Mouse (Mus musculus) liver, embryonic 11.5 days (tissue): ENCODE measurements around the gene Cers6. TPM values are rescaled to one million over a fixed set of nuclear protein-coding genes. Genes with fewer than 3 reads are reported as not detected.

Source experiments
- ATAC-seq: fragments of 200-750 bp; cut with Nextera tagmentation; replicated peaks from 2 replicates; pipeline ENCODE4 v1.8.0; 2017; ENCODE audit warnings: moderate number of reproducible peaks, mild to moderate bottlenecking, moderate TSS enrichment, moderate library complexity; ENCODE audit not compliant: low FRiP score
- DNase-seq: peaks from one replicate; pipeline ENCODE4 v3.0.0-alpha.2; 2017; ENCODE audit warnings: low spot score
- H3K27ac ChIP-seq: fragments of 300-500 bp; sonication (generic); 2 replicates; pipeline ENCODE4 v1.5.1; 2014; ENCODE audit warnings: mild to moderate bottlenecking, low read depth, low read length, control low read depth
- H3K27me3 ChIP-seq: fragments of 300-500 bp; sonication (generic); replicated peaks from 2 replicates; pipeline ENCODE4 v1.6.1; 2014; ENCODE audit warnings: low read length, mixed read lengths; ENCODE audit not compliant: control insufficient read depth, insufficient read depth
- H3K36me3 ChIP-seq: fragments of 300-500 bp; sonication (generic); 2 replicates; pipeline ENCODE4 v1.6.1; 2014; ENCODE audit warnings: mild to moderate bottlenecking, low read length, moderate library complexity, mixed read lengths; ENCODE audit not compliant: control insufficient read depth, insufficient read depth
- H3K4me1 ChIP-seq: fragments of 300-500 bp; sonication (generic); replicated peaks from 2 replicates; pipeline ENCODE4 v1.6.1; 2014; ENCODE audit warnings: low read length, mixed read lengths; ENCODE audit not compliant: control insufficient read depth, insufficient read depth
- H3K4me2 ChIP-seq: fragments of 300-500 bp; sonication (generic); 2 replicates; pipeline ENCODE4 v1.6.1; 2014; ENCODE audit warnings: mild to moderate bottlenecking, control low read depth, moderate library complexity
- H3K4me3 ChIP-seq: fragments of 300-500 bp; sonication (generic); 2 replicates; pipeline ENCODE4 v1.5.1; 2014; ENCODE audit warnings: low read depth, low read length, control low read depth
- H3K9ac ChIP-seq: fragments of 300-500 bp; sonication (generic); 2 replicates; pipeline ENCODE4 v1.6.1; 2014; ENCODE audit warnings: low read depth, low read length, control low read depth
- H3K9me3 ChIP-seq: fragments of 300-500 bp; sonication (generic); 2 replicates; pipeline ENCODE4 v1.6.1; 2016; ENCODE audit warnings: low read length, inconsistent platforms, mixed read lengths; ENCODE audit not compliant: control insufficient read depth
- WGBS: fragments of 180-500 bp; shearing (Covaris S2); extraction: QIAGEN DNeasy Blood & Tissue Kit; methylation state at CpG from one replicate; pipeline ENCODE4 v1.1.7; 2014; 5-methylcytosine and 5-hydroxymethylcytosine counted together
- polyA plus RNA-seq: library from polyadenylated mRNA; unstranded; fragments of >200 nt; fragmentation: Nextera tagmentation; extraction: Ambion mirVana; gene quantifications from 2 replicates; pipeline ENCODE4 v1.2.1, GENCODE M21; 2014

The Cers6 gene
- polyA plus RNA-seq, 1 experiment from 2014 or later: 17.6 TPM

DNA sequence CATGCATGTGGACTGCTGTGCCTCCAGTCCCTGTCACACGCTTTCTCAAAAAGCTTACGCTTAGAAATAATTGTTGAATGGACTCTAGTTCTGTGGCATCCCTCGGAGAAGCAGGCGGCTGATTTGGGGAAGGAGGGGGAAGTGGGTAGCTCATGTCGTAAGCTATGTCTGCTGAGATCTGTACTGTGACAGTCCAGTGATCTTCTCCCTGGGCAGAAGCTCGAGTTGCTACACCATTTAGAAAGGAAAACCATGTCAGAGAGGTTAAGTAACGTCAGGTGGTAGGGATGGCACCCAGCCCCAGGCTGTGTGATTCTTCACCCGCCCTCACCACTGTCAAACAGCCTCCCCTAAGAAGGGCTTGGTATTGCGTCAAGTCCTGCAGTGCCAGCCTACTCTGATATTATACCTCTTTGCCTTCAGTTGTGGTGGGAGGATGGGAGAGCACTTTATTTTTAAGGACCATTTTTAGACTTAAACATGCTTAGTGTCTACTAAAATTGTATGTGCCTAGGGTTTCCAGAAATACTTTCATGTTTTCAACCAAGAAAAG, 154.0 kb downstream of the Cers6 start:
- Histone ChIP-seq H3K4me1 (no peaks in the 10 kb centered on the region), H3K9ac (no peak overlapping the region), H3K4me2 (no peak overlapping the region), H3K4me3 (no peak overlapping the region), H3K36me3 (no peaks in the 10 kb centered on the region), H3K27me3 (no peaks in the 10 kb centered on the region), H3K27ac (no peak overlapping the region), H3K9me3 (no peaks in the 10 kb centered on the region)
- WGBS: 74% methylated on average over 9 of the region's 9 CpGs
- no peak for DNase-seq
- ATAC-seq: no peak

DNA sequence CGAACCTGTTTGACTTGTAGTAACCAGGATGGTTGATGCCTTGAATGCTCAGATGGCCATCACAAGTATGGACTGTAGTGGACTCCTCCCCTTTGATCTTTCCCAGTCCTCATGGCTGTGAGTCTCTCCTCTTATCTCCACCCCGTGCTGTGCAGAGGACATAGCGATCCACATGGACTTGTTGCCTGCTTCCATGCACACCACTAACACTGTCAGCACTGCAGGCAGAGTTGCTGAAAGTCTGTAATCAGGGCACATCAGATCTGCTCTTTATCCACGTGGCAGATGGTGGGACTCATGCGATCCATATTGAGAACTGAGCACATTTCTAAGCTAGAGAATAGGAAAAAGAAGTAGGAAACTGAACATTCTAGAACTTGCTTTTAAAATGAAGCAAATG, 154.6 kb downstream of the Cers6 start:
- no peak overlapping the region for H3K9ac ChIP-seq
- H3K4me2 ChIP-seq: no peak overlapping the region
- no peak overlapping the region for H3K27ac ChIP-seq
- H3K9me3 ChIP-seq: no peaks in the 10 kb centered on the region
- H3K4me3 ChIP-seq: no peak overlapping the region
- 71% methylated on average over 5 of the region's 5 CpGs for WGBS
- no peaks in the 10 kb centered on the region for H3K27me3 ChIP-seq
- ATAC-seq (no peak), DNase-seq (no peak)
- H3K4me1 ChIP-seq: no peaks in the 10 kb centered on the region
- H3K36me3 ChIP-seq: no peaks in the 10 kb centered on the region

DNA sequence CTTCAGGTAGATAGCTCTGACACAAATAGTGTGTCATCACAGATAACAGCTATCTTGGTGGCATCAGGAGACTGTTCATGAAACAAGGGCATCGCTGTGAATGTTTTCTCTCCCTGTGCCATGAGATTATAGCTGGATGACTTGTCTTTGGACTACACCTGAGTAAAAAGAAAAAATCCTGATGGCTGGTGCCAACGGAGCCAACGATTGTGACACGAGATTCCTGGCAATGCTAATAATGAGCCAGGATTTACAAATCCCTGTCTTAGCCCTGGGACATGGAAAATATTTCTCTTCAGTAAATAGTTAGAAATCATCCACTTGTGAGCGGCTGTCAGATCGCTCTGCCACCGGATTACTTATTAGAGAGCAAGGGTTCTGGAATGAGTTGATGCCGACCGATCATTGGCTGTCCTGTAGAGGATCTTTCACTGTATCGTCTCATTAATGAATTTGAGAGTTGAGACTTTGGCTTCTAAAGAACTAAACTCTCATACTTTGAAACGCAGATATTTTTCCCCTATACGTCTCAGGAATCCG, 157.9 kb downstream of the Cers6 start:
- Histone ChIP-seq H3K4me1 (no peaks in the 10 kb centered on the region), H3K9ac (no peak overlapping the region), H3K4me3 (no peak overlapping the region), H3K9me3 (no peaks in the 10 kb centered on the region), H3K4me2 (no peak overlapping the region), H3K27me3 (no peaks in the 10 kb centered on the region), H3K27ac (no peak overlapping the region), H3K36me3 (no peaks in the 10 kb centered on the region)
- ATAC-seq (no peak), DNase-seq (no peak)
- 85% methylated on average over 13 of the region's 13 CpGs for WGBS

DNA sequence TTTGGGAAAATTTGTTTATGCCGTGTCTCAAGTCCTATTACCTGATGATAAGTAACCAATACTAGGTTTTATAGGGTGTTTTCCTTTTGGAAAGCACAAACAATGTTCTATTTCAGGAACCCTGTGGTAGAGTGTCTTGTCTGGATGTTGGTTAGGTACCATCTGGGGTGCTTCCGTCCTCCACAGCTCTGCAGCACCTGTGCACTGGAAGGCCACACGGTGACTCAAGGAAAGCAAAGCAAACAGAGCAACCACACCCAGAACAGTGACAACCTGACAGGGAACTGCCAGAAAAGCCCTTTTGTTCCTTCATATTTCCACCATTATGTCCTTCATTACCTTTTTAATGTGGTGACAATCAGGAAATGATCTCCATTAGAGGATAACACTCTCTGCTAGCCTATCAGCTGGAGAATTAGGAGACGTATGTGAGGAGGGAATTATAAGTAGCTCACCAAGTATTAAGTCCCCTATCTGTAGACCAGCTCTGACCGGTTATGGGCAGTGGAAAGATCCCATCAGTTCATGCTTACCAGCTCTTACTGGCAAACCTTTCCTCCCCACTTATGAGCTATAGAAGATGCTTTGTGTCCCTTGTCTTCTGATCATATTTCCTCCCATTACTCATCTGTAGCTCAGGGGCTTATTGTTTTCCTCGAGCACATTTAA, 158.7 kb downstream of the Cers6 start:
- Histone ChIP-seq H3K4me1 (no peaks in the 10 kb centered on the region), H3K9ac (no peak overlapping the region), H3K27ac (no peak overlapping the region), H3K27me3 (no peaks in the 10 kb centered on the region), H3K4me3 (no peak overlapping the region), H3K9me3 (no peaks in the 10 kb centered on the region), H3K36me3 (no peaks in the 10 kb centered on the region), H3K4me2 (no peak overlapping the region)
- ATAC-seq (no peak), DNase-seq (no peak)
- 80% methylated on average over 6 of the region's 6 CpGs for WGBS

DNA sequence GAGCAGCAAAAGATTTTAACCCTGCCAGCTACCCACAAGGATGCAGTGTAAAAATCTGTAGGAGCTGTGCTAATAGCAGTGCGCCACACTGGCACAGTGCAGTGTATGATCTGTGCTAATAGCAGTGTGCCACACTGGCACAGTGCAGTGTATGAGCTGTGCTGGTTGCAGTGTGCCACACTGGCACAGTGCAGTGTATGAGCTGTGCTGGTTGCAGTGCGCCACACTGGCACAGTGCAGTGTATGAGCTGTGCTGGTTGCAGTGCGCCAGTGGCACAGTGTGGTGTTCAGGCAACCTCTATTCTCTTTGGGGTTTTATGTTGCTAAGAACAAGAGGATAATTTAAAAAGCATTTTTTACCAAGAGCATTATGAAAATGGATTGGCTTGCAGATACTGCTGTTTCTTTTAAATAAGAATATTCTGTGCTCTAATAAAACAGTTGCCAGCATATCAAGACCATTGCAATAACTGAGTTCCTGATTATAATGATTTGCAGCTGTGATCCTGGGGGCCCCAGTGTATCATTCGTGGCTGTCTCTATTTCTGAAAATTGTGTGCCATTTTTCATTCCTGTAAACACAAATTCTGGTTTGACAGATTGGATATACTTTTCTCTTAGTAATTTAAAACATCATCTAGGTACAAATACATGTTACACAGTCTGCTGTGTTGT, 159.5 kb downstream of the Cers6 start:
- Histone ChIP-seq H3K4me2 (no peak overlapping the region), H3K27ac (no peak overlapping the region), H3K9me3 (no peaks in the 10 kb centered on the region), H3K9ac (no peak overlapping the region), H3K4me1 (no peaks in the 10 kb centered on the region), H3K36me3 (no peaks in the 10 kb centered on the region), H3K4me3 (no peak overlapping the region), H3K27me3 (no peaks in the 10 kb centered on the region)
- ATAC-seq (no peak), DNase-seq (no peak)
- WGBS: 80% methylated on average over 4 of the region's 4 CpGs

DNA sequence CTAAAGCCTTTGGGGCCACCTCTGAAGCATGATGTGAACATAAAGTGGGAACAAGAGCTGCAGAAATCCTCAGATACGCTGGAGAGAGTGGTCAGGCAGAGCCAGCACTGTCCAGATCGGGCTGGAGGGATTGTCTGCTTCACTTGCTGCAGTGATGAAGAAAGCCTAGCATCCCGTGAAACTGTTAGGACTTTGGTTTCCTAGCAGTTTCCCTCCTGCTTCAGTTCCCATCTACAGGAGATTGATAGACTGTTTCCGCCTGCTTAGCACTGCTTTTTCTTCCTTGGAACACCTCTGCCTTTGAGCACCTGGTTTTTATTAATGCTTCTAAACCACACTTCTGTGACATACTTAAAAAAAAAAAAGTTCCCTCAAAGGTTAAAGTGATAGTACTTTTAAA, 160.3 kb downstream of the Cers6 start:
- no peak overlapping the region for H3K9ac ChIP-seq
- H3K4me2 ChIP-seq: no peak overlapping the region
- no peak overlapping the region for H3K27ac ChIP-seq
- H3K36me3 ChIP-seq: no peaks in the 10 kb centered on the region
- no peaks in the 10 kb centered on the region for H3K4me1 ChIP-seq
- H3K9me3 ChIP-seq: no peaks in the 10 kb centered on the region
- WGBS: 50% methylated on average over 4 of the region's 4 CpGs
- H3K27me3 ChIP-seq: no peaks in the 10 kb centered on the region
- DNase-seq (no peak), ATAC-seq (no peak)
- no peak overlapping the region for H3K4me3 ChIP-seq

DNA sequence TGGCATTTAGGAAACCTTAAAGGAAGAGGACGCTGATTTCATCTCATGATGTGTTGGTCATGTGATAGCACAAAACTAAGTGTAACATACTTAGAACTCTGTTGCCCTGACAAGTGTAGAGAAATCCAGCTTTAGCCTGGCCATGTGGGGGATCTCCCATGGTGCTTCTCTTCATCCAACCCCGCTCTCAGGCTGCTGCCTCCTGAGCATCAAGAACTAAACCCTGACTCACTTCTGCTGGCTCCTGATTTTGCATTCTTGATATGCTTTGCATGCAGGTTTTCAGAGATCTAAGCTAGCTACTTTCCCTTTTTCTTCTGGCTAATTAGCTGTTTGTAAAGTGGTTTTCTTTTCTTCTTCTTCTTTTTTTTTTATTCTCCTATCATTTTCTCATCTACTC, 163.6 kb downstream of the Cers6 start:
- Histone ChIP-seq H3K9me3 (no peaks in the 10 kb centered on the region), H3K4me1 (no peaks in the 10 kb centered on the region), H3K4me2 (no peak overlapping the region), H3K27me3 (no peaks in the 10 kb centered on the region), H3K9ac (no peak overlapping the region), H3K27ac (no peak overlapping the region), H3K4me3 (no peak overlapping the region), H3K36me3 (no peaks in the 10 kb centered on the region)
- 88% methylated on average over 2 of the region's 2 CpGs for WGBS
- ATAC-seq: no peak
- no peak for DNase-seq

DNA sequence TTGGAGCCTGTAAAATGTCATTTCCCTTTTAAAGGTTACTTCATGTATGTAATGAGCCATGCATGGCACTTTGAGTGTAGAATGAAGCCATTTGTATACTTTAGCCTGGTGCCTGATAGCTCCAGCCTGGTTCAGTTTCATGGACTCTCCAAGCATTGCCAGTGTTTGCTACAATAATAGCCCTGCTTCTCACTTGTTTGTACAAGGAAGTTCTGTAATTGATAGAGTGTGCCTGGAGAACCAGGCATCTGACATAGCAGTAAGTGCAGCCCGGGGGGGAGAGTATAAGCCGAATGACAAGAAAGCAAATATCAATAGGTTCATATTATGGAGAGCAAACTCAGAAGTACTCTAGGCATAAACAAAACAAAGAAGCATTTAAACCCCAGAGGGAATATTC, 171.3 kb downstream of the Cers6 start:
- Histone ChIP-seq H3K4me3 (no peak overlapping the region), H3K4me1 (no peaks in the 10 kb centered on the region), H3K9me3 (no peaks in the 10 kb centered on the region), H3K9ac (no peak overlapping the region), H3K27me3 (no peaks in the 10 kb centered on the region), H3K27ac (no peak overlapping the region), H3K36me3 (no peaks in the 10 kb centered on the region), H3K4me2 (no peak overlapping the region)
- DNase-seq (no peak), ATAC-seq (no peak)
- 58% methylated on average over 2 of the region's 2 CpGs for WGBS

DNA sequence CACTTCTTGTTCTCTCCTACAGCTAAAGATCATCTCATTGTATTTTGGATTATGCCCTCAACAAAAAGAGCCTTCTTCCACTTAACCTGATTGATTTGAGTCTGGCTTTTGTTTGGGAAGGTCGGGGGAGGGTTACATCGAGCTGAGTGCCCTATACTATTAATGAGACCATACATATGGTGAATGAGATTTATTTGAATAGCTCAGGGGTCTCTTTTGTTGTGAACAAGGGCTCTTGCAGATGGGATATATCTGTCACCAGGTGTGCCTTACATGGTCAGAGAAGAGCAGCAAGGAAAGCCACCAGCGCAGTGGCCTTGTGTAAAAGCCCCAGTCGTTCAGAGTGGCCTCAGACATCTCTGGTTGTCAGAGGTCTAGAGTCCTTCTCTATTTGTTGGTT, 174.2 kb downstream of the Cers6 start:
- Histone ChIP-seq H3K27me3 (no peaks in the 10 kb centered on the region), H3K4me2 (no peak overlapping the region), H3K4me3 (no peak overlapping the region), H3K9ac (no peak overlapping the region), H3K36me3 (no peaks in the 10 kb centered on the region), H3K27ac (no peak overlapping the region), H3K4me1 (no peaks in the 10 kb centered on the region), H3K9me3 (no peaks in the 10 kb centered on the region)
- DNase-seq (no peak), ATAC-seq (no peak)
- WGBS: 62% methylated on average over 4 of the region's 4 CpGs
